Mouse (Mus musculus) forebrain, embryonic 14.5 days (tissue): ENCODE results near the gene Efcab10. TPM values are rescaled to one million over a fixed set of nuclear protein-coding genes. Genes with fewer than 3 reads are reported as not detected.

Experiments used
- ATAC-seq: fragments of 200-750 bp; cut with Nextera tagmentation; 2 replicates; pipeline ENCODE4 v1.8.0; 2017; ENCODE audit warnings: mild to moderate bottlenecking, moderate library complexity
- DNase-seq: peaks from one replicate; pipeline ENCODE4 v3.0.0-alpha.2; 2015; ENCODE audit warnings: low spot score
- H3K27ac ChIP-seq: fragments of 300-500 bp; sonication (generic); 2 replicates; pipeline ENCODE4 v1.5.1; 2014; ENCODE audit warnings: low read depth, mild to moderate bottlenecking, control low read depth, low read length, moderate library complexity
- H3K27me3 ChIP-seq: fragments of 300-500 bp; sonication (generic); replicated peaks from 2 replicates; pipeline ENCODE4 v1.6.1; 2014; ENCODE audit warnings: low read length, control low read depth, mixed read lengths; ENCODE audit not compliant: control insufficient read depth, insufficient read depth
- H3K36me3 ChIP-seq: fragments of 300-500 bp; sonication (generic); 2 replicates; pipeline ENCODE4 v1.6.1; 2014; ENCODE audit warnings: low read length, control low read depth; ENCODE audit not compliant: control insufficient read depth, insufficient read depth
- H3K4me1 ChIP-seq: fragments of 300-500 bp; sonication (generic); 2 replicates; pipeline ENCODE4 v1.6.1; 2014; ENCODE audit warnings: antibody characterized with exemption, low read length, control low read depth; ENCODE audit not compliant: control insufficient read depth, insufficient read depth
- H3K4me2 ChIP-seq: fragments of 300-500 bp; sonication (generic); 2 replicates; pipeline ENCODE4 v1.6.1; 2014; ENCODE audit warnings: mild to moderate bottlenecking, control low read depth, low read length
- H3K4me3 ChIP-seq: fragments of 300-500 bp; sonication (generic); 2 replicates; pipeline ENCODE4 v1.5.1; 2014; ENCODE audit warnings: low read depth, low read length, control low read depth
- H3K9ac ChIP-seq: fragments of 300-500 bp; sonication (generic); 2 replicates; pipeline ENCODE4 v1.6.1; 2014; ENCODE audit warnings: mild to moderate bottlenecking, low read length, control low read depth, moderate library complexity
- H3K9me3 ChIP-seq: fragments of 300-500 bp; sonication (generic); replicated peaks from 2 replicates; pipeline ENCODE4 v1.6.1; 2016; ENCODE audit warnings: low read length, control low read depth, mixed read lengths; ENCODE audit not compliant: control insufficient read depth
- WGBS: fragments of 180-500 bp; shearing (Covaris S2); extraction: QIAGEN DNeasy Blood & Tissue Kit; methylation state at CpG from one replicate; pipeline ENCODE4 v1.1.7; 2014; 5-methylcytosine and 5-hydroxymethylcytosine counted together
- polyA plus RNA-seq: library from polyadenylated mRNA; unstranded; fragments of >200 nt; fragmentation: Nextera tagmentation; extraction: Ambion mirVana; gene quantifications from 2 replicates; pipeline ENCODE4 v1.2.1, GENCODE M21; 2014

Gene Efcab10
- polyA plus RNA-seq, 1 experiment from 2014 or later: 4.3 TPM

GRCm38 (mm10) chr12:33405398-33406026 lies 10.9 kb downstream of the Efcab10 start:
- Histone ChIP-seq H3K4me1 (no peaks in the 10 kb centered on the region), H3K9me3 (no peaks in the 10 kb centered on the region), H3K4me2 (no peak overlapping the region), H3K9ac (no peak overlapping the region; the same call in 1 of the 2 replicates), H3K27ac (no peak overlapping the region), H3K27me3 (no peaks in the 10 kb centered on the region), H3K36me3 (no peaks in the 10 kb centered on the region), H3K4me3 (no peak overlapping the region)
- 46% methylated on average over 6 of the region's 6 CpGs for WGBS
- no peak for DNase-seq
- ATAC-seq: no peak

GRCm38 (mm10) chr12:33411580-33412151 lies 17.0 kb downstream of the Efcab10 start:
- Histone ChIP-seq H3K27me3 (no peaks in the 10 kb centered on the region), H3K36me3 (no peaks in the 10 kb centered on the region), H3K9me3 (no peaks in the 10 kb centered on the region), H3K4me3 (no peak overlapping the region), H3K4me2 (no peak overlapping the region), H3K27ac (no peak overlapping the region), H3K9ac (no peak overlapping the region), H3K4me1 (no peaks in the 10 kb centered on the region)
- no peak for ATAC-seq
- 55% methylated on average over 6 of the region's 6 CpGs for WGBS
- DNase-seq: peak; percentile 45

DNA sequence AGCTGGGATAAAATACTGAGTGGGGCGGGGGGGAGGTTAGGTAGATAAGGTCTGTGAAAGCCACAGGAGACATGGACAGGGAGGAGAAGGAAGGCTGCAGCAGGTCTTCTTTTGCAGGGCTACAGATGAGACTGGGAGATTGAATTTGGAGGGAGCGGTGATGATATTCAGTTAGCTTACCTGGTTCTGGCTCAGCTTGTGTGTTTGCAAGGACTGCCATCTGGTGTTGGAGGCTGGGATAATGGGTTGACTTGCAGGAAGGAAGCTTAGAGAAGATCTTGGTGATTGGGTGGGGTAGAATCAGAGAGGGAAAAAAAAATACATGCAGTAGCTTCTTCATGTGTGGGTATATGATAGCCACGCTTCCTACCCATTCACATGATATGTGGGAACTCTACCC lies 29.7 kb downstream of the Efcab10 start:
- no peak overlapping the region for H3K27ac ChIP-seq
- no peak overlapping the region for H3K9ac ChIP-seq
- no peaks in the 10 kb centered on the region for H3K9me3 ChIP-seq
- no peaks in the 10 kb centered on the region for H3K36me3 ChIP-seq
- H3K4me1 ChIP-seq: no peaks in the 10 kb centered on the region
- H3K4me2 ChIP-seq: no peak overlapping the region
- 27% methylated on average over 3 of the region's 3 CpGs for WGBS
- H3K4me3 ChIP-seq: no peak overlapping the region
- ATAC-seq (peak; percentile 33; the same call in 1 of the 2 replicates), DNase-seq (peak; percentile 72)
- H3K27me3 ChIP-seq: no peaks in the 10 kb centered on the region

GRCm38 (mm10) chr12:33427293-33427692 lies 32.6 kb downstream of the Efcab10 start:
- peaks cover 4% of the 10 kb centered on the region for H3K4me1 ChIP-seq
- H3K4me3 ChIP-seq: no peak overlapping the region
- no peak overlapping the region for H3K9ac ChIP-seq
- H3K4me2 ChIP-seq: no peak overlapping the region
- H3K27me3 ChIP-seq: no peaks in the 10 kb centered on the region
- no peak overlapping the region for H3K27ac ChIP-seq
- ATAC-seq: no peak
- no peaks in the 10 kb centered on the region for H3K9me3 ChIP-seq
- no peaks in the 10 kb centered on the region for H3K36me3 ChIP-seq
- no peak for DNase-seq
- 22% methylated on average over 3 of the region's 3 CpGs for WGBS

GRCm38 (mm10) chr12:33427726-33428125 lies 33.1 kb downstream of the Efcab10 start:
- DNase-seq (no peak), ATAC-seq (no peak)
- Histone ChIP-seq H3K4me2 (no peak overlapping the region), H3K4me3 (no peak overlapping the region), H3K4me1 (peaks cover 4% of the 10 kb centered on the region), H3K27ac (no peak overlapping the region), H3K9me3 (no peaks in the 10 kb centered on the region), H3K36me3 (no peaks in the 10 kb centered on the region), H3K9ac (no peak overlapping the region), H3K27me3 (no peaks in the 10 kb centered on the region)
- WGBS: 69% methylated on average over 2 of the region's 2 CpGs

DNA sequence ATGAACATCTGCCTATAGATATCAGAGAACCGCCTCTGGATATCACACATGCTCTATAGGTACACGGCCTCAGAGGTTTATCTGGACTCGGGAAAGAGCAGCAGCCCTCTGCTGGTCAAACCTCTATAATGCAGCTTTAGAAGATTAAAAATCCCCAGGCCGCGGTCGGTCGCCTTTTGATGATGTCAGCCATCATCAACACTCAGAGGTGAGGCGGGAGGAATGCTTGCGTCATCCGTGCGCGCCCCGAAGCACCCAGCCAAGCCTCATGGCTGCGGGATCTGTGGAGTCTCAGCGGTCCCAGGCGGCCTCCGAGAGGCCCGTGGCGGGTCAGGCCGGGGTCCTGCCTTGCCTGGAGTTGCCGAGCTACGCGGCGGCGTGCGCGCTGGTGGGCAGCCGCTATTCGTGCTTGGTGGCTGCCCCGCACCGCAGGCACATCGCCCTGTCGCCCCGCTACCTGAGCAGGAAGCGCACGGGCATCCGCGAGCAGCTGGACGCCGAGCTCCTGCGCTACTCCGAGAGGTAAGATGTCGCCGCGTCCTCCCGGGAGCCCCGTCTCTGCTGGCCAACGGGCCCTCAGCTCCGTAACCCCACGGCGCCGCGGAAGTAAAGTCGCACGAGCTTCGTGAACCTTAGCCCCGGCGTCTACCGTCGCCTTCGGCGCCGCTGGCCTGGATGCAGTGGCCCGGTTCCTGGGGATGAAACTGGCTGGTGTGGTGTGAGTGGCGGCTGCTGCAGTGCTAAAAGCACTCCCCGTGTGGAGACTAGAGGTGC lies 34.9 kb downstream of the Efcab10 start, which contains the start of gene Twistnb:
Twistnb (plus strand) TSS at position 249 of the 774 bp plus-strand sequence.
- peak; percentile 98 for DNase-seq
- peak within 1 kb of the TSS; percentile 71 for H3K4me2 ChIP-seq
- H3K27ac ChIP-seq: peak within 1 kb of the TSS; percentile 67
- H3K4me3 ChIP-seq: peak within 1 kb of the TSS; percentile 68
- no peaks in the 10 kb centered on the region for H3K9me3 ChIP-seq
- H3K36me3 ChIP-seq: no peaks in the 10 kb centered on the region
- H3K27me3 ChIP-seq: no peaks in the 10 kb centered on the region
- H3K9ac ChIP-seq: peak within 1 kb of the TSS; percentile 74
- peaks cover 4% of the 10 kb centered on the region for H3K4me1 ChIP-seq
- WGBS: under 1% methylated on average over 66 of the region's 66 CpGs
- peak; percentile 97 for ATAC-seq

- no peak overlapping the region for H3K9ac ChIP-seq
- DNase-seq (no peak), ATAC-seq (no peak)
- 86% methylated on average over 9 of the region's 9 CpGs for WGBS
- H3K4me3 ChIP-seq: no peak overlapping the region
- 0 out of 2 replicates have a peak, but pooled peaks cover 7% of the 10 kb centered on the region for H3K36me3 ChIP-seq
- H3K27ac ChIP-seq: no peak overlapping the region
- H3K9me3 ChIP-seq: no peaks in the 10 kb centered on the region
- no peak overlapping the region for H3K4me2 ChIP-seq
- peaks cover 4% of the 10 kb centered on the region for H3K4me1 ChIP-seq
- no peaks in the 10 kb centered on the region for H3K27me3 ChIP-seq
These were observed 39.2 kb downstream of the Efcab10 start for GRCm38 (mm10) chr12:33433812-33434211.

GRCm38 (mm10) chr12:33434758-33435157 lies 40.1 kb downstream of the Efcab10 start:
- H3K27me3 ChIP-seq: no peaks in the 10 kb centered on the region
- H3K4me1 ChIP-seq: peaks cover 4% of the 10 kb centered on the region
- 0 out of 2 replicates have a peak, but pooled peaks cover 10% of the 10 kb centered on the region for H3K36me3 ChIP-seq
- H3K9me3 ChIP-seq: no peaks in the 10 kb centered on the region
- H3K4me3 ChIP-seq: no peak overlapping the region
- 98% methylated on average over 4 of the region's 4 CpGs for WGBS
- H3K27ac ChIP-seq: no peak overlapping the region
- H3K4me2 ChIP-seq: no peak overlapping the region
- ATAC-seq: no peak
- DNase-seq: no peak
- H3K9ac ChIP-seq: no peak overlapping the region
